Mouse (Mus musculus) G1E (cell line): ENCODE data around the gene Ttc37.

Experiments
- CTCF ChIP-seq: IDR thresholded peaks from 2 replicates; pipeline ENCODE4 v1.5.1; 2012; ENCODE audit warnings: low read depth, low read length, inconsistent platforms, mixed read lengths
- TAL1 ChIP-seq: conservative IDR thresholded peaks from 2 replicates; pipeline ENCODE4 v1.6.1; 2012; ENCODE audit warnings: low read depth, low read length, inconsistent platforms, mixed read lengths

- TF ChIP-seq CTCF (no peak), TAL1 (no peak)
These were observed 59.0 kb downstream of the Ttc37 start for GRCm38 (mm10) chr13:76157508-76157907.
